Mouse (Mus musculus): ENCODE data around the gene Faf2. TPM values are rescaled to one million over a fixed set of nuclear protein-coding genes. Genes with fewer than 3 reads are reported as not detected.

The Faf2 gene
- polyA plus RNA-seq, 1 experiment from 2014 or later = 87.7 TPM

Small RNA genes lying within 50 kb of the gene (microRNA-seq; reads per million reads assigned to microRNA genes)
- gene Gm24195 = not detected

Other genes starting within 250 kb of the Faf2 start
- 189 and 192 TPM in 2 replicates for gene Thoc3, start 152.9 kb upstream of the Faf2 start, polyA plus RNA-seq (2016; fragmentation: Nextera tagmentation; extraction: Ambion mirVana)
- gene Simc1, start 118.0 kb upstream of the Faf2 start, polyA plus RNA-seq (2016; fragmentation: Nextera tagmentation; extraction: Ambion mirVana) = 20.6 and 21.1 TPM in 2 replicates
- 198 TPM in 2 replicates for gene 4833439L19Rik, start 56.3 kb upstream of the Faf2 start, polyA plus RNA-seq (2016; fragmentation: Nextera tagmentation; extraction: Ambion mirVana)
- gene Arl10, start 46.8 kb upstream of the Faf2 start, polyA plus RNA-seq (2016; fragmentation: Nextera tagmentation; extraction: Ambion mirVana) = 28.8 and 31.5 TPM in 2 replicates
- gene Nop16, start 31.7 kb upstream of the Faf2 start, polyA plus RNA-seq (2016; fragmentation: Nextera tagmentation; extraction: Ambion mirVana) = 112 and 143 TPM in 2 replicates
- 143 and 148 TPM in 2 replicates for gene Higd2a, start 31.6 kb upstream of the Faf2 start, polyA plus RNA-seq (2016; fragmentation: Nextera tagmentation; extraction: Ambion mirVana)
- gene Cltb, start 10.4 kb upstream of the Faf2 start, polyA plus RNA-seq (2016; fragmentation: Nextera tagmentation; extraction: Ambion mirVana) = 8.5 and 12.3 TPM in 2 replicates
- gene Rnf44, start 72.1 kb downstream of the Faf2 start, polyA plus RNA-seq (2016; fragmentation: Nextera tagmentation; extraction: Ambion mirVana) = 104 and 135 TPM in 2 replicates
- gene Cdhr2, start 79.7 kb downstream of the Faf2 start, polyA plus RNA-seq (2016; fragmentation: Nextera tagmentation; extraction: Ambion mirVana) = 0.04 TPM in 1 of 2 replicates, not detected in the other
- gene Gprin1, start 128.1 kb downstream of the Faf2 start, polyA plus RNA-seq (2016; fragmentation: Nextera tagmentation; extraction: Ambion mirVana) = 0.24 and 0.54 TPM in 2 replicates
- not detected in 2 replicates for gene Sncb, start 144.8 kb downstream of the Faf2 start, polyA plus RNA-seq (2016; fragmentation: Nextera tagmentation; extraction: Ambion mirVana)
- gene Eif4e1b, start 162.2 kb downstream of the Faf2 start, polyA plus RNA-seq (2016; fragmentation: Nextera tagmentation; extraction: Ambion mirVana) = not detected in 2 replicates
- 2.0 and 3.3 TPM in 2 replicates for gene Tspan17, start 167.6 kb downstream of the Faf2 start, polyA plus RNA-seq (2016; fragmentation: Nextera tagmentation; extraction: Ambion mirVana)

All from limb, embryonic 10.5 days (tissue).